Mouse (Mus musculus): ENCODE results near the gene Eddm3b. TPM values are rescaled to one million over a fixed set of nuclear protein-coding genes. Genes with fewer than 3 reads are reported as not detected.

Gene Eddm3b
- polyA plus RNA-seq, 1 experiment = not detected

Other genes with a start within 250 kb of the Eddm3b start
- 68.7 and 104 TPM in 2 replicates for gene Tep1, start 243.9 kb upstream of the Eddm3b start, polyA plus RNA-seq (2012; rRNA removed)
- gene Klhl33, start 216.9 kb upstream of the Eddm3b start, polyA plus RNA-seq (2012; rRNA removed) = 0.71 and 2.3 TPM in 2 replicates
- 57.4 and 75.0 TPM in 2 replicates for gene Osgep, start 189.5 kb upstream of the Eddm3b start, polyA plus RNA-seq (2012; rRNA removed)
- 36.0 and 49.2 TPM in 2 replicates for gene Apex1, start 189.5 kb upstream of the Eddm3b start, polyA plus RNA-seq (2012; rRNA removed)
- gene Pip4p1, start 183.6 kb upstream of the Eddm3b start, polyA plus RNA-seq (2012; rRNA removed) = 52.3 and 65.7 TPM in 2 replicates
- gene Pnp, start 183.3 kb upstream of the Eddm3b start, polyA plus RNA-seq (2012; rRNA removed) = 143 and 173 TPM in 2 replicates
- gene Gm49342, start 169.9 kb upstream of the Eddm3b start, polyA plus RNA-seq (2012; rRNA removed) = 68.3 and 107 TPM in 2 replicates
- gene Pnp2, start 158.4 kb upstream of the Eddm3b start, polyA plus RNA-seq (2012; rRNA removed) = 104 and 150 TPM in 2 replicates
- 0.11 and 0.23 TPM in 2 replicates for gene Rnase10, start 106.7 kb upstream of the Eddm3b start, polyA plus RNA-seq (2012; rRNA removed)
- not detected in 2 replicates for gene Rnase9, start 72.6 kb upstream of the Eddm3b start, polyA plus RNA-seq (2012; rRNA removed)
- not detected in 2 replicates for gene Rnase11, start 64.3 kb upstream of the Eddm3b start, polyA plus RNA-seq (2012; rRNA removed)
- gene Rnase12, start 56.8 kb upstream of the Eddm3b start, polyA plus RNA-seq (2012; rRNA removed) = 0.86 and 1.0 TPM in 2 replicates
- gene Olfr750, start 40.0 kb upstream of the Eddm3b start, polyA plus RNA-seq (2012; rRNA removed) = 0.10 TPM in 1 of 2 replicates, not detected in the other
- gene Rnase4, start 23.3 kb upstream of the Eddm3b start, polyA plus RNA-seq (2012; rRNA removed) = 205 and 226 TPM in 2 replicates
- gene Ang, start 23.3 kb upstream of the Eddm3b start, polyA plus RNA-seq (2012; rRNA removed) = 47.5 and 67.8 TPM in 2 replicates
- 19.4 and 23.6 TPM in 2 replicates for gene Rnase6, start 9.5 kb downstream of the Eddm3b start, polyA plus RNA-seq (2012; rRNA removed)
- 17.4 and 38.2 TPM in 2 replicates for gene Rnase1, start 32.4 kb downstream of the Eddm3b start, polyA plus RNA-seq (2012; rRNA removed)
- 0.22 TPM in 1 of 2 replicates, not detected in the other for gene Rnase2b, start 47.8 kb downstream of the Eddm3b start, polyA plus RNA-seq (2012; rRNA removed)
- not detected in 2 replicates for gene Ang2, start 84.7 kb downstream of the Eddm3b start, polyA plus RNA-seq (2012; rRNA removed)
- not detected in 2 replicates for gene Ear14, start 89.0 kb downstream of the Eddm3b start, polyA plus RNA-seq (2012; rRNA removed)
- gene Rnase2a, start 141.7 kb downstream of the Eddm3b start, polyA plus RNA-seq (2012; rRNA removed) = not detected in 2 replicates
- not detected in 2 replicates for gene Gm7247, start 247.3 kb downstream of the Eddm3b start, polyA plus RNA-seq (2012; rRNA removed)